Comparison of ENCODE assay signal across 11 mouse cellular contexts in genomic region chr13:36723726-36724300, GRCm38 (mm10). TPM values are rescaled to one million over a fixed set of nuclear protein-coding genes. Genes with fewer than 3 reads are reported as not detected.
DNase-seq lines count a peak whose midpoint lies in the region; ATAC-seq lines count a peak whose summit lies in the region.
"Had no signal": no experiment of that assay in that cellular context is flagged by ENCODE, and none has a peak within 500 bp of the region (broad histone marks: within the 10 kb centered on the region; RNA-seq: fewer than 3 reads in every experiment).

No protein-coding gene starts in this region.

- no peak for ATAC-seq in embryonic facial prominence, embryonic 13.5 days (ENCODE audit: insufficient number of reproducible peaks, insufficient read depth, low FRiP score, low TSS enrichment, low read depth)
- ATAC-seq in limb, embryonic 11.5 days (ENCODE audit: insufficient number of reproducible peaks, low FRiP score, low TSS enrichment, low read depth) = no peak; the same call in 1 of the 2 replicates
- no peak for ATAC-seq in megakaryocyte progenitor cell, adult 5-6 weeks (replicated peaks; ENCODE audit: poor library complexity)
- ATAC-seq: Patski had no signal

- peaks cover 27% of the 10 kb centered on the region for H3K4me1 ChIP-seq in embryonic facial prominence, embryonic 13.5 days
- peaks cover 14% of the 10 kb centered on the region for H3K4me1 ChIP-seq in limb, embryonic 11.5 days (ENCODE audit: control insufficient read depth, insufficient read depth, low read length)

- peak overlapping the region; percentile 58 for H3K4me2 ChIP-seq in embryonic facial prominence, embryonic 13.5 days
- H3K4me2 ChIP-seq in limb, embryonic 11.5 days (ENCODE audit: low read depth, severe bottlenecking) = peak overlapping the region; percentile 54; the same call in 1 of the 2 replicates

- no peaks in the 10 kb centered on the region for H3K36me3 ChIP-seq in embryonic facial prominence, embryonic 13.5 days
- H3K36me3 ChIP-seq in limb, embryonic 11.5 days (ENCODE audit: control insufficient read depth, insufficient read depth, low read length) = no peaks in the 10 kb centered on the region
- H3K36me3 ChIP-seq: liver, embryonic 13.5 days had no signal

- 2% methylated on average over 15 of the region's 15 CpGs for WGBS in embryonic facial prominence, embryonic 13.5 days
- 4% methylated on average over 15 of the region's 15 CpGs for WGBS in limb, embryonic 11.5 days

- peak; percentile 13 for DNase-seq in right cerebral cortex, postnatal 4 days
- DNase-seq in right cerebral cortex, postnatal 14 days = no peak
- DNase-seq in limb, embryonic 11.5 days (ENCODE audit: low spot score) = peak; percentile 44
- DNase-seq in thymus, postnatal 14 days = no peak
- no peak for DNase-seq in yolk sac, embryonic 10.5 days (ENCODE audit: low spot score)
- DNase-seq: liver, embryonic 13.5 days; thymus, postnatal 25 days had no signal

- H3K4me3 ChIP-seq in embryonic facial prominence, embryonic 13.5 days = peak overlapping the region; percentile 35
- H3K4me3 ChIP-seq in limb, embryonic 11.5 days (ENCODE audit: low read depth, low read length) = no peak overlapping the region

- H3K27me3 ChIP-seq in embryonic facial prominence, embryonic 13.5 days = peaks cover 97% of the 10 kb centered on the region
- H3K27me3 ChIP-seq in limb, embryonic 11.5 days (ENCODE audit: control insufficient read depth, insufficient read depth, low read length) = peaks cover 47% of the 10 kb centered on the region

- no peak overlapping the region for H3K27ac ChIP-seq in embryonic facial prominence, embryonic 13.5 days
- H3K27ac ChIP-seq in limb, embryonic 11.5 days (replicated peaks; ENCODE audit: low read depth, low read length) = no peak overlapping the region
- H3K27ac ChIP-seq: liver, embryonic 13.5 days had no signal

- no peak overlapping the region for H3K9ac ChIP-seq in embryonic facial prominence, embryonic 13.5 days
- H3K9ac ChIP-seq in limb, embryonic 11.5 days (ENCODE audit: low read length) = no peak overlapping the region
- H3K9ac ChIP-seq: liver, embryonic 13.5 days had no signal

- no peaks in the 10 kb centered on the region for H3K9me3 ChIP-seq in embryonic facial prominence, embryonic 13.5 days
- H3K9me3 ChIP-seq in limb, embryonic 11.5 days (ENCODE audit: control insufficient read depth, low read length) = no peaks in the 10 kb centered on the region
- H3K9me3 ChIP-seq: liver, embryonic 13.5 days had no signal

RNA-seq across cellular contexts. Expression of gene Nrn1, which starts 11.1 kb away (rescaled TPM):
- polyA plus RNA-seq in embryonic facial prominence, embryonic 13.5 days (2015; fragmentation: Nextera tagmentation; extraction: Ambion mirVana) = 1.7 and 3.1 TPM in 2 replicates
- 1.8 and 2.1 TPM in 2 replicates for polyA plus RNA-seq in limb, embryonic 11.5 days (2014; fragmentation: Nextera tagmentation; extraction: Ambion mirVana)
- total RNA-seq in megakaryocyte progenitor cell, adult 5-6 weeks (2015) = not detected in 2 replicates
- not detected in 2 replicates for total RNA-seq in megakaryocyte progenitor cell, adult 5-6 weeks (2017)
- total RNA-seq: neutrophil, adult 5-6 weeks had no signal

Comparison
In these comparisons a context has a peak if more than half of its experiments do, and no peak if none do; other contexts are left out.
1. DNase-seq: peak in right cerebral cortex, postnatal 4 days (single experiment) and limb, embryonic 11.5 days (single experiment); none in right cerebral cortex, postnatal 14 days (single experiment), thymus, postnatal 14 days (single experiment) and yolk sac, embryonic 10.5 days (single experiment).